In the genomic region with DNA sequence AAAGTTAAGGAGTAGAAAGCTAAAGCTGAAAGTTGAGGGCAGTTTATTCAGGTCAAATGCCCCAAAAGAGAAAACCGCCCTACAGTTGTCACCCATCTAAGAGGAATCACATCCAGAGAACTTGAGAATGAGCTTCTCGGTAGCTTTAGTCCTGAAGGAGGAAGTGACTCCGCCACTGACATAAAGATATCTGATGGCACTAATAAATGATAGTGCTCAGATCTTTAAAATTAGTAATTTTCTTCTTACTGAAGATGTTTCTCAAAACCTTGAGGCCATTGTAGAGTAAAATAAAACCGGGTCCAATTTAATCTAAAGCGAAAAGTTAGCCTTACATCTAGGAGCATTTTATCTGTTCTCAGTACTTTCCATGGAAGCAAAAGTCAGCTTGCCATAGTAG, we compare ENCODE assay signal across 17 mouse cellular contexts.
DNase-seq lines count a peak whose midpoint lies in the region; TF ChIP-seq lines count a peak whose summit lies in the region.
"Had no signal": no experiment of that assay in that cellular context is flagged by ENCODE, and none has a peak within 500 bp of the region (broad histone marks: within the 10 kb centered on the region; RNA-seq: fewer than 3 reads in every experiment).

No protein-coding gene starts in this region.

- no peak overlapping the region for H3K9ac ChIP-seq in MEL (ENCODE audit: control insufficient read depth, low read depth, low read length, poor library complexity, severe bottlenecking)

- no peak overlapping the region for H3K4me3 ChIP-seq in MEL (ENCODE audit: control insufficient read depth in 1 of 2, insufficient read depth in 1 of 2, low read depth in 2 of 2, low read length in 2 of 2)

- no peak for TF ChIP-seq RAD21 in MEL (IDR thresholded peaks at IDR 0.05; ENCODE audit: low read depth, low read length)

- TF ChIP-seq CTCF in MEL (IDR thresholded peaks at IDR 0.05 in 2 of 3, conservative IDR thresholded peaks at IDR 0.05 in 1 of 3; ENCODE audit: control insufficient read depth in 1 of 3, insufficient read depth in 1 of 3, low read depth in 2 of 3, low read length in 3 of 3, poor library complexity in 1 of 3, severe bottlenecking in 1 of 3), result no peak

- H3K36me3 ChIP-seq in MEL (ENCODE audit: control insufficient read depth in 1 of 2, insufficient read depth in 2 of 2, low read length in 2 of 2), result peaks cover 0 to 5% of the 10 kb centered on the region in 2 experiments; a peak in 2 of 4 replicates
- H3K36me3 ChIP-seq: G1E had no signal

- no peak for TF ChIP-seq POLR2A in MEL (IDR thresholded peaks at IDR 0.05; ENCODE audit: control insufficient read depth in 1 of 2, insufficient read depth in 1 of 2, low read depth in 1 of 2, low read length in 2 of 2, poor library complexity in 1 of 2)

- peaks cover 0 to 3% of the 10 kb centered on the region in 2 experiments; a peak in 2 of 4 replicates for H3K4me1 ChIP-seq in MEL (ENCODE audit: control insufficient read depth in 1 of 2, insufficient read depth in 2 of 2, low read length in 2 of 2)

- no peaks in the 10 kb centered on the region for H3K9me3 ChIP-seq in MEL (replicated peaks; ENCODE audit: insufficient read depth, low read length)
- H3K9me3 ChIP-seq: G1E had no signal

- H3K27ac ChIP-seq in MEL (ENCODE audit: control insufficient read depth, low read depth, low read length), result no peak overlapping the region

- peak in 1 of 2 experiments; percentile 51; a peak in 1 of 4 replicates for TF ChIP-seq EP300 in MEL (IDR thresholded peaks at IDR 0.05; ENCODE audit: low read depth in 1 of 2, low read length in 2 of 2)

- no peaks in the 10 kb centered on the region for H3K79me2 ChIP-seq in MEL (ENCODE audit: control insufficient read depth, insufficient read depth, low read length, poor library complexity)

- peak; percentile 23 for DNase-seq in MEL (ENCODE audit: low read depth, low spot score)
- no peak for DNase-seq in adrenal gland, adult 18-20 months (ENCODE audit: low spot score in 2 of 2)
- DNase-seq: adrenal gland, adult 2 months; adrenal gland, adult 8-10 months; adrenal gland, postnatal 10 days; adrenal gland, postnatal 14 days; adrenal gland, postnatal 25 days; adrenal gland, postnatal 36 days; B cell, adult 2 months; cerebellum, adult 11 months; cerebellum, adult 11-12 months; cerebellum, adult 18-20 months; cerebellum, adult 2 months; cerebellum, adult 8-10 months; cerebellum, adult 9-10 months had no signal

- H3K27me3 ChIP-seq in MEL (ENCODE audit: control insufficient read depth in 1 of 2, insufficient read depth in 2 of 2, low read length in 2 of 2), result no peaks in the 10 kb centered on the region
- H3K27me3 ChIP-seq: CH12.LX had no signal

TF ChIP-seq in MEL, 35 proteins besides CTCF, POLR2A, EP300 and RAD21:
- peak; percentile 55; the same call in 1 of the 2 replicates for TF ChIP-seq GATA1 (IDR thresholded peaks at IDR 0.05; ENCODE audit: low read depth, low read length)
- no peak for TF ChIP-seq ZNF384 (IDR thresholded peaks at IDR 0.05; ENCODE audit: low read depth, low read length)
